Mouse (Mus musculus): ENCODE measurements around the gene Slc25a22. TPM values are rescaled to one million over a fixed set of nuclear protein-coding genes. Genes with fewer than 3 reads are reported as not detected.

Slc25a22 gene
- total RNA-seq, 4 experiments from 2014 or later = 86.7 to 109 (median 104) TPM

GRCm38 (mm10) chr7:141471236-141471635 is 33.5 kb upstream of the Slc25a22 start:
- no peak for DNase-seq

GRCm38 (mm10) chr7:141470637-141470944 is 32.9 kb upstream of the Slc25a22 start:
- no peak for DNase-seq

GRCm38 (mm10) chr7:141469901-141470636 is 32.4 kb upstream of the Slc25a22 start:
- peak; percentile 33 for DNase-seq

GRCm38 (mm10) chr7:141469352-141469751 is 31.7 kb upstream of the Slc25a22 start:
- peak; percentile 31 for DNase-seq

- DNase-seq = peak; percentile 85
Observed at GRCm38 (mm10) chr7:141468522-141469211, 31.0 kb upstream of the Slc25a22 start.

- DNase-seq = peak; percentile 56
Observed at GRCm38 (mm10) chr7:141468164-141468521, 30.5 kb upstream of the Slc25a22 start.

- DNase-seq = peak; percentile 89
Observed at GRCm38 (mm10) chr7:141467230-141468030, 29.7 kb upstream of the Slc25a22 start, which contains the start of gene Cd151. TSS of gene Cd151 (plus strand) at chr7:141467392.

- DNase-seq = peak; percentile 38
Observed at GRCm38 (mm10) chr7:141466607-141467148, 29.0 kb upstream of the Slc25a22 start.

GRCm38 (mm10) chr7:141466045-141466394 is 28.3 kb upstream of the Slc25a22 start:
- peak; percentile 54 for DNase-seq

- peak; percentile 28 for DNase-seq
Observed at GRCm38 (mm10) chr7:141465388-141466044, 27.8 kb upstream of the Slc25a22 start.

- DNase-seq = peak; percentile 26
Observed at GRCm38 (mm10) chr7:141464603-141465201, 27.0 kb upstream of the Slc25a22 start.

- DNase-seq = peak; percentile 57
Observed at GRCm38 (mm10) chr7:141463824-141464602, 26.3 kb upstream of the Slc25a22 start.

- DNase-seq = peak; percentile 18
Observed at GRCm38 (mm10) chr7:141462333-141462821, 24.7 kb upstream of the Slc25a22 start.

GRCm38 (mm10) chr7:141461521-141462332 is 24.0 kb upstream of the Slc25a22 start:
- peak; percentile 23 for DNase-seq

GRCm38 (mm10) chr7:141460391-141461113 is 22.9 kb upstream of the Slc25a22 start, which contains the start of gene Cracr2b:
TSS of gene Cracr2b (plus strand) at chr7:141461094.
- DNase-seq = peak; percentile 25

GRCm38 (mm10) chr7:141460001-141460390 is 22.3 kb upstream of the Slc25a22 start:
- DNase-seq = no peak

- DNase-seq = peak; percentile 45
Observed at GRCm38 (mm10) chr7:141459301-141459711, 21.6 kb upstream of the Slc25a22 start.

GRCm38 (mm10) chr7:141458661-141459060 is 21.0 kb upstream of the Slc25a22 start:
- DNase-seq = peak; percentile 24

- no peak for DNase-seq
Observed at GRCm38 (mm10) chr7:141457986-141458660, 20.4 kb upstream of the Slc25a22 start.
